Mouse (Mus musculus) midbrain, postnatal 0 days (tissue): ENCODE measurements at regions not wholly inside any gene's neighbourhood (a gene's known extent, or its start where the extent isn't known, plus 50 kb on each side); places are given as distances from the start of the nearest gene placed in this dataset.
"Not testable (repeated sequence)": the region's sequence is repeated elsewhere in the genome, so short reads cannot be mapped to it uniquely, and the experiment has no call there.

Experiments
- ATAC-seq: fragments of 200-750 bp; cut with Nextera tagmentation; 2 replicates; pipeline ENCODE4 v1.8.0; 2017; ENCODE audit warnings: moderate number of reproducible peaks, mild to moderate bottlenecking, moderate TSS enrichment, moderate library complexity; ENCODE audit not compliant: low FRiP score
- DNase-seq: peaks from one replicate; pipeline ENCODE4 v3.0.0-alpha.2; 2015; ENCODE audit warnings: low spot score
- H3K27ac ChIP-seq: fragments of 300-500 bp; sonication (generic); 2 replicates; pipeline ENCODE4 v1.5.1; 2014; ENCODE audit warnings: low read depth, mild to moderate bottlenecking, low read length, mixed read lengths
- H3K27me3 ChIP-seq: fragments of 300-500 bp; sonication (generic); 2 replicates; pipeline ENCODE4 v1.6.1; 2014; ENCODE audit warnings: low read length, control low read depth, mixed read lengths; ENCODE audit not compliant: insufficient read depth
- H3K36me3 ChIP-seq: fragments of 300-500 bp; sonication (generic); 2 replicates; pipeline ENCODE4 v1.6.1; 2014; ENCODE audit warnings: low read length, control low read depth, mixed read lengths; ENCODE audit not compliant: insufficient read depth
- H3K4me1 ChIP-seq: fragments of 300-500 bp; sonication (generic); 2 replicates; pipeline ENCODE4 v1.6.1; 2014; ENCODE audit warnings: mild to moderate bottlenecking, control low read depth, antibody characterized with exemption, low read length, mixed read lengths; ENCODE audit not compliant: insufficient read depth
- H3K4me2 ChIP-seq: fragments of 300-500 bp; sonication (generic); 2 replicates; pipeline ENCODE4 v1.6.1; 2014; ENCODE audit warnings: low read depth, mild to moderate bottlenecking, low read length, mixed read lengths; ENCODE audit not compliant: poor library complexity, severe bottlenecking
- H3K4me3 ChIP-seq: fragments of 300-500 bp; sonication (generic); 2 replicates; pipeline ENCODE4 v1.5.1; 2014; ENCODE audit warnings: low read depth, mild to moderate bottlenecking, low read length, moderate library complexity
- H3K9ac ChIP-seq: fragments of 300-500 bp; sonication (generic); replicated peaks from 2 replicates; pipeline ENCODE4 v1.6.1; 2014; ENCODE audit warnings: mild to moderate bottlenecking, low read length, moderate library complexity, mixed read lengths; ENCODE audit not compliant: poor library complexity, severe bottlenecking
- H3K9me3 ChIP-seq: fragments of 300-500 bp; sonication (generic); 2 replicates; pipeline ENCODE4 v1.6.1; 2016; ENCODE audit warnings: low read length, control low read depth
- CTCF ChIP-seq: IDR thresholded peaks from 2 replicates; pipeline ENCODE4 v1.5.1; 2016; ENCODE audit warnings: antibody characterized with exemption, mild to moderate bottlenecking
- WGBS: fragments of 180-500 bp; shearing (Covaris S2); extraction: QIAGEN DNeasy Blood & Tissue Kit; methylation state at CpG from one replicate; pipeline ENCODE4 v1.1.7; 2014; 5-methylcytosine and 5-hydroxymethylcytosine counted together

- ATAC-seq (no peak), DNase-seq (no peak)
- no peaks in the 10 kb centered on the region for H3K36me3 ChIP-seq
- 91% methylated on average over 1 of the region's 1 CpGs for WGBS
- H3K27me3 ChIP-seq, result no peaks in the 10 kb centered on the region
- no peaks in the 10 kb centered on the region for H3K4me1 ChIP-seq
- H3K9me3 ChIP-seq, result peaks cover 69% of the 10 kb centered on the region
- no peak overlapping the region for H3K4me2 ChIP-seq
- H3K27ac ChIP-seq, result no peak overlapping the region
- no peak overlapping the region for H3K9ac ChIP-seq
- H3K4me3 ChIP-seq, result no peak overlapping the region
- TF ChIP-seq CTCF, result no peak
These were observed 404.0 kb upstream of the Gm12887 start for GRCm38 (mm10) chr4:122025866-122026265.

- ATAC-seq (peak; percentile 34; the same call in 1 of the 2 replicates), DNase-seq (no peak)
- no peaks in the 10 kb centered on the region for H3K27me3 ChIP-seq
- H3K4me3 ChIP-seq, result no peak overlapping the region
- H3K9ac ChIP-seq, result no peak overlapping the region
- H3K4me2 ChIP-seq, result no peak overlapping the region
- H3K4me1 ChIP-seq, result no peaks in the 10 kb centered on the region
- H3K36me3 ChIP-seq, result no peaks in the 10 kb centered on the region
- H3K27ac ChIP-seq, result no peak overlapping the region
- H3K9me3 ChIP-seq, result peaks cover 73% of the 10 kb centered on the region
- 91% methylated on average over 15 of the region's 15 CpGs for WGBS
- no peak for TF ChIP-seq CTCF
These were observed 401.0 kb upstream of the Gm12887 start for GRCm38 (mm10) chr4:122022854-122023253.

- H3K36me3 ChIP-seq, H3K4me1 ChIP-seq, H3K9ac ChIP-seq, H3K27me3 ChIP-seq, H3K27ac ChIP-seq, DNase-seq, H3K4me2 ChIP-seq, ATAC-seq, H3K4me3 ChIP-seq: not testable (repeated sequence)
- 94% methylated on average over 25 of the region's 26 CpGs for WGBS
- H3K9me3 ChIP-seq, result peaks cover 64% of the 10 kb centered on the region
These were observed 387.1 kb upstream of the Gm12887 start for GRCm38 (mm10) chr4:122008938-122009459.

- ATAC-seq, result peak; percentile 31; the same call in 1 of the 2 replicates
- TF ChIP-seq CTCF, result no peak
- DNase-seq, result no peak
- H3K9ac ChIP-seq, result no peak overlapping the region
- no peak overlapping the region for H3K27ac ChIP-seq
- WGBS, result 95% methylated on average over 39 of the region's 39 CpGs
- no peaks in the 10 kb centered on the region for H3K36me3 ChIP-seq
- H3K4me3 ChIP-seq, result no peak overlapping the region
- H3K9me3 ChIP-seq, result peaks cover 64% of the 10 kb centered on the region
- no peak overlapping the region for H3K4me2 ChIP-seq
- H3K4me1 ChIP-seq, result no peaks in the 10 kb centered on the region
- H3K27me3 ChIP-seq, result no peaks in the 10 kb centered on the region
These were observed 386.4 kb upstream of the Gm12887 start for GRCm38 (mm10) chr4:122008168-122008839.

- ATAC-seq, result no peak
These were observed 364.8 kb upstream of the Gm12887 start for GRCm38 (mm10) chr4:121986741-121987140.

GRCm38 (mm10) chr4:121985371-121985770 is 363.5 kb upstream of the Gm12887 start:
- DNase-seq (no peak), ATAC-seq (no peak)
- Histone ChIP-seq H3K27ac (no peak overlapping the region), H3K9me3 (peaks cover 48% of the 10 kb centered on the region), H3K4me2 (no peak overlapping the region), H3K9ac (no peak overlapping the region), H3K27me3 (no peaks in the 10 kb centered on the region), H3K36me3 (no peaks in the 10 kb centered on the region), H3K4me3 (no peak overlapping the region), H3K4me1 (no peaks in the 10 kb centered on the region)
- WGBS, result 56% methylated on average over 1 of the region's 1 CpGs
- TF ChIP-seq CTCF, result no peak

More at GRCm38 (mm10) chr4:121986741-121987140, 364.8 kb upstream of the Gm12887 start:
- no peaks in the 10 kb centered on the region for H3K4me1 ChIP-seq
- H3K9me3 ChIP-seq, result peaks cover 48% of the 10 kb centered on the region
- H3K9ac ChIP-seq, result no peak overlapping the region
- WGBS, result 70% methylated on average over 2 of the region's 2 CpGs
- H3K4me2 ChIP-seq, result no peak overlapping the region
- DNase-seq, result no peak
- no peaks in the 10 kb centered on the region for H3K27me3 ChIP-seq
- no peak overlapping the region for H3K27ac ChIP-seq
- H3K4me3 ChIP-seq, result no peak overlapping the region
- no peaks in the 10 kb centered on the region for H3K36me3 ChIP-seq
- TF ChIP-seq CTCF, result no peak
